Mouse (Mus musculus): ENCODE results near the gene Ror2.

Gene Ror2

DNA sequence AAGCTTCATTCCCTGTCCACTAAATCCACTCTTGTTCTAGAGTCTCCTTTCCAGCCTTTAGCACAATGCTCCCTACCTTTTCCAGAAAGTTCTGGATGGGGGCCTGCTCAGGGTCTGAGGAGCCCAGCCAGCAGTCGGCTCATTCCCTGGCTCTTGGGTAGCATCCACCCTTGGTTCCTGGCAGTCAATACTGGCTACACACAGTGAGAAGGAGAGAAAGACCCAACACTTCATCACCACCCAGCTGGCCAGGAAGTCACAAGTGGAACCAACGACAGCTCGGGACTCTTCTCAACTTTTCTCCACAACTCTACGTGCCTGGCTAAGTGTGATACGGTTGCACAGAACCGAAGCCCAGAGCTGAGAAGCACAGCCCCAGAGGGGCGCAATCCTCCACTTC lies 86.7 kb downstream of the Ror2 start:
- in situ Hi-C loops (cut with MboI; ENCODE audit: low sequenced_read_pairs), result no loop called here

DNA sequence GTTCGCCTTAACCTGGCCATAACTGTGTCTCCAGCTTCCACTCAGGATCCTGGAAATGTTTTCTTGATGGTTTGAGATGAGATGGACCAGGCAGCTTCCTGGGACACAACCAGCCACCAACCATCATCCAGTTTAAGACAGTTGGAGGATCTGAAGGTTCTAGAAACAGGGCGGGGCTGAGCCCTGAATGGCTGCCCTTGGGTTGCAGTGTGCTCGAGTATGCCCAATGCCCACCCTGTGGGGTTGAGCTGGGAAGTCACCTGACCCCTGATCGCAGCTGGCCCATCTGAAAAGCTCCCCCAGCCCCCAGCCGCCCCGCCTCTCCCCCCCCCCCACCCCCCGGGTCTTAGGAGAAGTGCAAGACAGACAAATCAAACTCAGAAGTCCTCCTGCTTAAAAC lies 89.2 kb downstream of the Ror2 start:
- in situ Hi-C loops (cut with MboI; ENCODE audit: low sequenced_read_pairs), result no loop called here

DNA sequence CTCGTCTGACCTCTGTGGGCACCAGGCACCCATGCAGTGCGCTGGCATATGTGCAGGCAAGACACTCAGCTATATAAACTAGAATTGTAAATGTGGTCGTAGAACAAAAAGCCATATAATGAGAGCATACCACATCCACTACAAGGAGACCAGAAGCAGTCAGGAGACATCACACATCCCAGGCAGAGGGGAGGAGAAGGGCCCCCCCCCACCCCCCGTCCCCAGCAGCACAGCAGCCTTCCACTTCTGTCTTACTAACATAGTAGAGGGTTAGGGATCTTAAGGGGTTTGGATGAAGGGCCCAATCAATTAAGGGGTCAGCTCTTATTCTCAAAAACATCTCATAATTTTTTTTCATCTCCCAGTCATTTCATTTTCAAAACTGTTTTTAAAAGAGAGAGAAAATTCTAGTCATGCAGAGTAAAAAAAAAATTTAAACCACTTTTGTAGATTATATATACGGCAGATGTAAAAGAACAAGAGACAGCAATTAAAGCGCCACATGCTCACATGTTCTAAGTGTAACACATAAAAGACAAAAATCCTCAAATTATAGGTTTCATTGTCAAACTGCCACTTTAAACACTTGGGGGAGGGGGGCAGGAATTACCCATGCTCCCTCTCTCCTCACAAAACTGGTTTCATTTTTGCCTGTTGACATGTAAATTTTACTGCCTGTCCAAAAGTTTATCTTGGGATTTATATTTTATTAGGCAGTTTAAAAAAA lies 89.8 kb downstream of the Ror2 start:
- in situ Hi-C loops (cut with MboI; ENCODE audit: low sequenced_read_pairs), result no loop called here

DNA sequence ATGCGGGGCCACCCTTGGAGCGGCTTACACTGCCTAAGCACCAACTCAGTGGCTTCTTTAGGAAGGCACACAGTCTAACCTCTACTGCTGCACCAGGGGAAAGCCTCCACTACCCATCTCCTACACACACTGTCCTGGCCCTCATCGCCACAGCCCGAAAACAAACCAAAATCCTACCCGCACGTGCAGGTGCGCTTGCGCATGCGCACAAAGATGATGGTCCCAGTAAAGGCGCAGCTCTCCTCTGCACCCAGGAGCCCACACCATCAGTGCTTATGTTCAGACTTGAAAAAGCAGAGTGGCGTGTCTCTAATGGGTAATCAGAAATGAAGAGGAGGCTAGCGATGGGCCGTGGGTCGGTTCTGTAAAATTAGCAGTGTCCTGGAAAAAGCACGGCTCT lies 91.6 kb downstream of the Ror2 start:
- in situ Hi-C loops (cut with MboI; ENCODE audit: low sequenced_read_pairs), result no loop called here

DNA sequence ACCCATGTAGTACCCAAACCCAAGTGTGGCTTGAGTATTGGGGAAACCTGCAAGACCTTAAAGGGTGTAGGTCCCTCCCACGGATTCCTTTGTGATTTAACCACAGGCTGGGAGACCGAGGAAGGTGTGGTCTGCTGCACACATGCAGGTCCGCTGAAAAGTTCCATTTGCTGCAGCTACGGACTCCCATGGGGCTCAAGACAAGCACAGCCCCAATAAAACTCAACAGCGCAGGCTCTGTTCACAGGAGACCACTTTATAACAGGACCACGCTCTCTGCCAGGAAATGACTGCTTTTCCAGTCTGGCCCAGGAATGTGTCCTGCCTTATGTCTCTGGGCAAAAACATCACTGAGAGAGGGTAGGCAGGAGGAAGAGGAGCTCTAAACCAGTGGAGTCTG lies 92.2 kb downstream of the Ror2 start:
- in situ Hi-C loops (cut with MboI; ENCODE audit: low sequenced_read_pairs), result no loop called here

DNA sequence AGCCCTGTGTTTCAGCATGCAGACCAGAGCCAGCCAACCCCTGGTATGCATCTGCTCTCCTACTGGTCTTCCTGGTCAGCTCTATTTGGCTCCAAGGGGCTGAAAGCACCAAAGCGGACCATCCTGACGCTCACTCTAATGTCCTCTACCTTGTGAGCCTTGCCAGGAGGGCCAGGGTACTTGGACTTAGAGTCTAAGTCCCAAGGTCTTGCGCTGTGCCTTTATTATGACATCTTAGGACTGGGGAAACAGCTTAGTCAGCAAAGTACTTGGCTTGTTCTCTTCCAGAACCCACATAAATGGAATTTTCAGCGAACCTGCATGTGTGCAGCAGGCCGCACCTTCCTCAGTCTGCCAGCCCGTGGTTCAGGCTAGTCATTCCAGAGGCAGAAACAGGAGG lies 93.6 kb downstream of the Ror2 start:
- in situ Hi-C loops (cut with MboI; ENCODE audit: low sequenced_read_pairs), result no loop called here

DNA sequence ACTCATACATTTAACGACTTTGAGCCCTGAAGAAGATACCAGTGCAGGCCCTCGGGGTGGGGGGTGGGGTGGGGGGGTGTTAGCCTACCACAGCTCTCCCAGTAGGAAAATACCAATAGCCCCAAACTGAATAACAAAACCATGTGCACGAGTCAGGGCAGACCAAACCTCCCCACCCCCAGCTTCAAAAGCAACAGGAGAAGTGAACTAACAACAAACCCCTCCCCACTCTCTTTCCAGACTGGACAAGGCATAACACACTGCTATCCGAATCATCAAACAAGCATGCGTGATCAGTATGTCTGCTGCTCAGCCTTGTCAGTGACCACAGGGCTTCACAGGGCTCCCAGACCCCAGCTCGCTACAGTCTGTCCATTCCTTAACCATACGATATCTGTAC lies 94.3 kb downstream of the Ror2 start:
- in situ Hi-C loops (cut with MboI; ENCODE audit: low sequenced_read_pairs), result no loop called here

DNA sequence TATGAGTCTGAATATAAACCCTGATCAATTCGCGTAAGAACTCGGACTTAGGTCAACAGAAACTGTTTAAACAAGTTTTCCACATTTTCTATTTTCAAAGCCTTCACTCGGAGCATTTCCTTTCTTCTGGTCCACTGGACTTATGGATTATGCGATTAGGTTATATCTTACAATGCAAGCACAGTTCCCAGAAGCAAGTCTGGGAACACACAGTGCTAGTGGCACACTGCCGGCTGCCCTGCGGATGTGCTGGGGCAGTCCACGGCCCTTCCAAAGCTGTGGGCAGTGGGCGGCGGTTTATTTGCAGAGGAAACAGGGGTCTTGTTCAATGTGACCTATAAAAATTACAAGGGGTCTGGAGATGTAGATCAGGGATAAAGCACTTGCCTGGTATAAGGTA lies 97.0 kb downstream of the Ror2 start:
- in situ Hi-C loops (cut with MboI; ENCODE audit: low sequenced_read_pairs), result no loop called here

DNA sequence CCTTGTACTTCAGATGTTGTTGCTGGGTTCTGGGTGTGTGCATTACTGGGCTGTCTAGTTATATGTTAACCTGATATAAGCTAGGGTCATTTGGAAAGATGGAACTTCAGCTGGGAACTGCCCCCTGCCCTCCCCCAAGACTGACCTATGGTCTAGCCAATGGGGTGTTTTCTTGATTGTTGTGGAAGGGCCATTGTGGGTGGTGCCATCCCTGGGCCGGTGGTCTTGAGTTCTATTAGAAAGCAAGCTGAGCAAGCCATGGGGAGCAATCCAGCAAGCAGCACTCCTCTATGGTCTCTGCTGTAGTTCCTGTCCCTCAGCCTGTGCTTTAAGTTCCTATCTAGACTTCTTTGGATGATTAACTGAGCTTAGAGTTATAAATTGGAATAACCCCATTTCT lies 101.1 kb downstream of the Ror2 start:
- in situ Hi-C loops (cut with MboI; ENCODE audit: low sequenced_read_pairs), result no loop called here

DNA sequence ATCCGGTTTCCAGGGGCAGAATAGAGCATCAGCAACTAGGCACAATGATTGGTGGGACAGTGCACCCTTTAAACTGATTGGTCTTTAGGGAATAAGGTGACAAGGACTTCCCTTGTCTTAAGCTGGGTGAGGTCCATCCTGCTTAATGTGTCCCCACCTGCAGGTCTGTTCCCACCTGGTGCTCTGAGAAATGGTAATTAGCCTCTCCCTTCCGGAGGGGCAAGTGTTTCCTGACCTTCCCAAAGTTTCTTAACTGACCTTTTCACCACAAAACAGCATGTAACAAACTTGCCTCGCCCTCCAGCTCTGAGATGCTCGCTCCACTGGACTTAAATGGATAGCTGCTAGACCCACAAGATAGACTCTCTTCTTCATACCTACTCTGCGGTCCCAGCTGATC lies 101.8 kb downstream of the Ror2 start:
- in situ Hi-C loops (cut with MboI; ENCODE audit: low sequenced_read_pairs), result no loop called here

DNA sequence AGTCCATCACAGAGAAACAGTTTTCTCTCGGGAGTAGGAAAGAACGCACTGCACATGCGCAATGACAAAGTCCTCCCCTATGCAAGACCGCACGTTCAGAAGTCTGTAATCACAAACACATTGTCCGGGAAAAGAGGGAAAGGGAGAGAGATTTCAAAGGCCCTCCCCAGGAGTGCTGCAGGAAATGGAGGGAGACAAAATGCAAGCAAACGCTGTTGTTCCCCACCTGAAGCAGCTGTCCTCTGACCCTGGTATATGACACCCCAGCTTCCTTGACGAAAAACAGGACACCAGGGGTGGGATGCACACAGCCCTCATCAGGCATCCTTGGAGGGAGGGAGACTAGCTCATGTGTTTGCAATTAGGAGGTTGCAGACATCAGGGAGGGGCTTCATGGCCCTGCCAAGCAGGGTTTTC lies 102.8 kb downstream of the Ror2 start:
- in situ Hi-C loops (cut with MboI; ENCODE audit: low sequenced_read_pairs), result no loop called here

DNA sequence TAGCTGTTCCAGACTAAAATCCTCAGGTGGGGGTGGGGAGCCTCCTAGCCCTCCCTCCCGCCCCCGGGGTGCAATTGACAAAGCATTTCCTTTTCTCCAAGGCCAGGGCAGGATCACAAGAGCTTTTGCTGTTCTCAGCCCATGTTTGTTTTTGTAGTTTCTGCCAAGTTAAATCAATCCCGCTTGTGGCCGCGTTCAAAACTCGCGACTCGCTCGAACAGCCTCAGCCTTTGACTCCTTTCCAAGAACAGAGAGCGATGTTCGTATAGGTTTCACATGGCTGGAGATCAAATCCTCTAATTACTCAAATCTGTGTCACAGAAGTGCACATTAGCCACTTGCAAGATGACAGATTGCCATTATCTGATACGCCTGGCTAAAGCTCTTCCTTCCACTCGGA lies 107.3 kb downstream of the Ror2 start:
- in situ Hi-C loops (cut with MboI; ENCODE audit: low sequenced_read_pairs), result no loop called here

DNA sequence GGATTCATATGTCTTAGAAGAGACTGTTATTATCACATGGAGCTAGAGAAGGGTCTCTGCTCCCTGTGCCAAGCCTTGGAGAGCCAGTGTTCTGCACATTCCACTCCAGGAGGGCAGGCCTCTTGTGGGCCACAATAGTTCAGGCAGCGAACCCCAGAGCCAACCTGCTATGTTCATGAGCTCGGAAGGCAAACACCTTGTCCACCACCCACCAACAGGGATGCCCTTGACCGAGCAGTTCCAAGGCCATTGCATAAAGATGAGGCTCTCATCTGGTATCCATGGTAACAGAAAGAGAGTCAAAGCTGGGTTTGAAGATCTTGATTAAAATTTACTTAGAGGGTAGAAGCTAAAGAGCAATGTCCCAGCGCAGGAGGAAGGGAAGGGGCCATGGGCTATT lies 107.8 kb downstream of the Ror2 start:
- in situ Hi-C loops (cut with MboI; ENCODE audit: low sequenced_read_pairs), result no loop called here

DNA sequence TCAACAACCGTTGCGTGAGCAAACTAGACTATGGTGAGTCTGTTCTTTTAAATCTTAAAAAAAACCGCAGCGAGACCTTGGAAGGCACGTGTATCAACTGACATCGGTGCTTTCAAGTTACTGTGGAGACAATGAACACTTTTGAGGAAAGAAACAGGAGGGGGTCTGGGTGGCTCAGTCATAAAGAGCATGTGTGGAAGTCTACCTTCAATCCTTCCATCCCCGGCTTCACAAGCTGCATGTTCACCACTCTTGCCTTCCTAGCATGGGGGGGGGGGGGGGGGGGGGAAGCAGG lies 108.6 kb downstream of the Ror2 start:
- in situ Hi-C loops (cut with MboI; ENCODE audit: low sequenced_read_pairs), result no loop called here

DNA sequence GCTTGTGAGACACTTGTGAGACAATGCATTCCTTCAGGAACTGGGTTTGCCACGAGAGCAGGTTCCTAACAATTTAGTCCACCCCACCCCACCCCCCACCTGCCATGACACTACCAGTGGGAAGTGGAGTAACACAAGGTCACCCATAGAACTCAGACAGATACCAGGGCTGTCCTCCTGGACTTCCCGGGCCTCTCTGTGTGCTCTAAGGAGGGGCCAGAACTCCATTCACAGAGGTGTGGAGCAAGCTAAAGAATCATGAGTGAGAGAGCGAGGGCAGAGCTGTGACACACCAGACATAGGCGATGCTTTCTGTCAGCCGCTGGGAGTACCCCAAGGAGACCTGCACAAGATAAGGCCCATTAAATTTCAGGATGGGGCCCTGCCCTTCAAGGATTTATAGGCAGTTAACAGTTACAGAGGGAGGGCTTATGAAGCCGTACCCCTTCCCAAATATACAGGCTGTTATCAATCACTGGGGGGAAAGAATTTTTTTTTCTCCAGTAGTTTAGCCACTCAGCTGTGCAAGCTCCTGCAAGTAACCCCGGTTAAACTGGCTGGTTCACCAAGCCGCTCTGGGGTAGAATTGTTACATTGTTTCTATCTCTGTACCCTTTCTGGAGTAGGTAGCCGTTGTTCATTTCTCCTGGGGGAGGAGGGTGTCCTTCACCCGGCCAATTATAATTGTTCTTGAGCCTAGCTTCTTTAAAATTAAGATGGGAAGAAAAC lies 109.1 kb downstream of the Ror2 start:
- in situ Hi-C loops (cut with MboI; ENCODE audit: low sequenced_read_pairs), result no loop called here

DNA sequence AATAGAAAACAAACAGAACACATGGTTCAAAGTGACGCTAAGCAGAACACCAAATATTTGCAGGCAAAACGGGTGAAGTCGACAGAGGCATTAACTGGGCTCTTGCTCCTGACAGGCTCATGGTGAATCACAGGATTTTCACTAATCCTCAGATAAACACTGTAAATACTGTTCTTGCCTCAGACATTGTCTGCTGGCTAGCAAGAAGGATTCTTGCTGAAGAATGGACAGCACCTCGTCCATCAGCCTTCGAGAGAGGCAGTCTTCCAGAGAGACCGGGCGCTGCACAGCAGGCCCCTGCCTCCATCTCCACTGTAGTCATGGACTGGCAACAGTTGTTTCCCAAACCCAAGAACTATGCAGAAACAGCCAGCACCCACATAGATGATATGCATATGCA lies 110.9 kb downstream of the Ror2 start:
- in situ Hi-C loops (cut with MboI; ENCODE audit: low sequenced_read_pairs), result no loop called here

DNA sequence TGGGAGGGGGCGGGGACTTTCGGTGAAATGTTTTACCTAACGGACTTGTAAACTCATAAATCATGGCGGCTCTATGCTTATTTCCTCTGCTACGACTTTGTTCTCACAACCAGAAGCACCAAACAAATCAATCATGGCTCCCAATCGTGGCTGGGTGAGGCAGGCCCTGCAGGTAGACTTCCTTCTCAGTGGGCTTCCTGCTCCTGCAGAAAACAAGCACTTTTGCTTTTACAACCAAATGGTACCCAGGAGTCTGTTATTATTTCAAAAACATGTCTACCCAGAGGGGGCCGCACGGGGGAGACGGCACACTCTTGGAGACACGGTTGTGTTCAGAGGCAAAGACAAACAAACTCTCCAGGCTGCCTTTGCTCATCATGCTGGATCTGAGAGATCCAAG lies 122.3 kb downstream of the Ror2 start:
- in situ Hi-C loops (cut with MboI; ENCODE audit: low sequenced_read_pairs), result no loop called here

DNA sequence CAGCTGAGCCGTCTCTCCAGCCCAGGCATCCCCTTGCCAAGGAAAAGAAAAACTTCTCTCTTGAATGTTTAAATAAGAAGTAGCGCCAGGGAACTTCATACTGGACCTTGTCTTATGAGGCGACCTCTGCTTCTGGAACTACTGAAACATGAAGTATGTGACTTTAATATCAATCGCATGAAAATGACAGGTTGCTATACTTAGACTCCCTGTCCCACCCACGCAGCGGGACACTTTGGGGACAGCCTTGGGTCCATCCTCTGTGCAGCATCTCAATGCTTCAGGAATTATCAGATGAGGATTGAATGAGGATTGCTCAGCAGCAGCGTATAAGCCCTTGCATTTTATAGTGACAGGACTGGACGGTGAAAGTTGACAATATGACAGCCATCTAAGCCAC lies 122.9 kb downstream of the Ror2 start:
- in situ Hi-C loops (cut with MboI; ENCODE audit: low sequenced_read_pairs), result no loop called here

DNA sequence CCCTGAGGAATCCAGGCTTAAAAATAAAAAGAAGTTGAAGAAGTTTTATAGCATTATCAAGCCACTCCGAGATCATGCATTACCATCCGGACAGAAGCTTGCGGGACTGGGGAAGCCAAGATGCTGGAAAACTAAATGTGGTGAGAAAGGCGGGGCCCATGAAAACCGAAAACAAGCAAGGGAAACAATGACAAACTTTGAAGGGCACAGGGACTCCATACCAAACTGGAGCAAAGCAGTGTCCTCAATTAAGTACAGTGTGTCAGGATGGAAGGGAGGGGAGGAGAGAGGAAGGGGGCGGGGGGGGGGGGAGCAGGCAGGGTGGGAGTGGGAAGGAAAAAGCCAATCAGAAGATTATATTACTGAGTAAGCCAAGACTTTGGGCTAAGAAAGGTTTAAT lies 126.4 kb downstream of the Ror2 start:
- in situ Hi-C loops (cut with MboI; ENCODE audit: low sequenced_read_pairs), result no loop called here

DNA sequence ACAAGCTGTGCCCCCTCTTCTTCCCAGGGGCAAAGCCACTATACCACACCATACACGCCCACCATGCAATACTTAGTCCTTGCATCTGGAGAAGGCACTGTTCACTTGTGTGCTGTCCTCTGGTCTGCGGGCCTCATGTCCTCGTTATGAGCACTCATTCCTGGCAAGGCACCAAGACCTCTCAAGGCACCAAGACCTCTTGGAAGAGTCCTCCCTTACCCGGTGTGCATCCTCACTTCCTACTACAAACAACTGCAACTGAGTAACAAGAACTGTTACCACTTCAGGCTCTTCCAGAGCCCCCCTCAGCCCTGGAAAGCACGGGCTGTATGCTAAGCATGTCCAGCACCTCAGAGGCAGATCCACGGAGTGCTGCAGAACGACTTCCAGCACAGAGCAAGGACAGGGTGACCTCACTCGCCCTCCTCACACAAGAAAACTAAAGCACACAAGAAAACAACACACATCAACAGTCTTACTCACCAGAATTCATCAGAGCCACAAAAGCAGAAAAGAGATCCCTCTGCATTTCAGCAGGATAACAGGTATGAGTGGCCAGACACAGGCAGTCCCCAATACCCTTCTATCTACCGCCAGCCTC lies 127.4 kb downstream of the Ror2 start:
- in situ Hi-C loops (cut with MboI; ENCODE audit: low sequenced_read_pairs), result no loop called here

DNA sequence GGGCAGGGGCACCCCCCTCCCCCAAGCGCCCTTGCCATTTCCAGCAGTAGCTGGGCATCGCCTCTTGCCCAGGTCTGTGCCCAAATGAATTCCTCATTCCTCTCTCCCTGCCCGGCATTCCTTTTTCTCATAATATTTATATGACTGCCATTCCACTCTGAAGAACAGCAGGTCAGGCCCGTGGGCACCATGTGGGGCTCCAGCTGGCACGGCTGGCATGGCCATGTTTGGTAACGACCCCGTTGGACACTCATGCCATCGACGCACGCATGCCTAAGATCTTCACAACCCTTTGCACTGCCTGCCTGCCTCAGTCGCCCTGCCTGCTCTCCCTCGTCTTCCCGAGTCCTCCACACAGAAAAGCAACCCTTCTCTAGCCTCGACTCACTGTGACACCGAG lies 129.0 kb downstream of the Ror2 start:
- in situ Hi-C loops (cut with MboI; ENCODE audit: low sequenced_read_pairs), result no loop called here

DNA sequence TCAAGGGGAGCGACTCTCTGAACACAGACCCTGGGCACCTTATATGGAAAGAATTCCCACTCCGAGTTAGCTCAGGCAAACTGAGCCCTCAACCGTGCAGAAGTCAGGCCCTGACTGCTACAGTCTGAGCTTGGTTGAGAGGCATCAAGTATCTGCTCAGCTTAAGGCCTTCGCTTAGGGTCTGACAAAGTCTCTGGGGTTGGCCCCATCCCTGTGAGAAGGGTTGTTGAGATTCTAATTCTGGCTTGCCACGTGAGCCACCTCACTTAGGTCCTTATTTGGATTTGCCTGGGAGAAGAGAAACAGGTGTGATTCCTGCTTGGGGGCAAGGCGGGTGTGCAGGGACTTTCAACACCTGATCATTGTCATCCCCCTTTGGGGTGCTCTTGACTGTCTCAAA lies 129.6 kb downstream of the Ror2 start:
- in situ Hi-C loops (cut with MboI; ENCODE audit: low sequenced_read_pairs), result no loop called here

DNA sequence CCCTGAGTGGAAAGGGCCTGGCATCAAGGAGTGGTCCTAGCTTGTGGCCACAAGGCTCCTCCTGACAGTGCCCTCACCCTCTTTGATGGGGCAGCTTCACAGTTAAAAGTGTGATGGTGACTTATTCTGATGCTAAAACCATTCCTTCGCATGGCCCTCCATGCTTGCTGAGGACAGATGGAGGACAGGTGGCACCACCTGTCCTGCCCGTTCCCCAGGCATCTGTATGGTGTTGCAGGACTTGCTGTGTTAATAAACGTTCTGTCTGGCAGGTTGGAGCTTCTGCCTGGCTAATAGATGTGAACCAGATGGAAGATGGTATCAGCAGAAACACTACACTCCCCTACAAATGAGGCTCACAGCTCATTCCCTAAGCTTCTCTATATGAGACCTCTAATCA lies 140.4 kb downstream of the Ror2 start:
- in situ Hi-C loops (cut with MboI; ENCODE audit: low sequenced_read_pairs), result no loop called here
